Mouse (Mus musculus) spleen, adult 10 weeks (tissue): ENCODE measurements around the gene Gabrg2. TPM values are rescaled to one million over a fixed set of nuclear protein-coding genes. Genes with fewer than 3 reads are reported as not detected.

Source experiments
- polyA plus RNA-seq: library from polyadenylated mRNA; stranded (reverse); fragments of 350-450 nt; fragmentation: Illumina TruSeq; extraction: RNeasy Lipid Tissue Mini Kit (QIAGEN cat#74804); gene quantifications from one replicate; pipeline ENCODE4 v1.2.3, GENCODE M21; 2015; ENCODE audit warnings: low replicate concordance; ENCODE audit not compliant: insufficient read depth

Gabrg2 gene
- polyA plus RNA-seq, result not detected

DNA sequence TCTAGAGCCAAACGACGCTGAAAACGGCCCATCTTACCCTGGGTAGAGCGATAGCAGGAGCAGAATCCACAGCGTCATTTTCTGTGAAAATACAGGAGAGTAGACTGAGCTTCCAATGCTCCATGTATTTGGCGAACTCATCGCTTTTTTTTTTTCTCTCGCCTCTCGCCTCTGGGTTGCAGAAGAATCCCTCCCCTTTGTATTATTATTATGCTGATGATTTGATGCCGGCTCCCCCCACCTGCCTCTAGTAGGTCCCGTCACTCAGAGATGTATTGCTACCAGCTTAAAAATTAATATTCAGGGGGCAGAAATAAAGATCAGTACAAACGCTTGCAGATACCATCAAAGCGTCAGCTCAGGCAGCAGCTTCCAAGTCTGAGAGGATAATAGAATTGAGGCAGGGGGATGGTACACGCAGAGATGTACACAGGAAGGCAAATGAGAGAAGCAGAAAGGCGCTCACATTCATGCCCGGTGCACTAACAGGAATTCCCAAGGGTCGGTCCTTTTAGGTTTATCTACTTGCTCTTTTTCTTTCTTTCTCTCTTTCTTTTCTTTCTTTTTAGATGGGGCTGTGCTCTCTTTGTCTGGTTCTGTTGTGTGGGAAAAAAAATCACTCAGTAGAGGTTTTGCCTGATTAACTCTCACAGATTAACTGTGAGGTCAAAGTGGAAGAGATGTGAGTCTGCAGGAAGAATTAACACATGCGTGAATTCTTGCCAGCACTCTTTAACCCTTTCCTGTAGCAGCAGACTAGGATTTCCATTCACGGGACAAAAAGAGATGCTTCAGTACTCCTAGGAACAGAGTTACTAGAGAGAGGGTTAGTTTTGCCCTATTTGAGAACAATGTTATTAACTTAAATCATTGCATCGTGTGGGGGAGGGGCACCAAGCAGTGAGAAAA is at the start of gene Gabrg2:
Gabrg2 (minus strand) TSS at position 668 of the 909 bp plus-strand sequence.

Other genes with a start within 250 kb of the Gabrg2 start
- gene Gabra1, start 182.1 kb upstream of the Gabrg2 start, polyA plus RNA-seq, result 0.06 TPM